Mouse (Mus musculus) ES-Bruce4 (cell line): ENCODE measurements at regions not wholly inside any gene's neighbourhood (a gene's known extent, or its start where the extent isn't known, plus 50 kb on each side); places are given as distances from the start of the nearest gene placed in this dataset.

Experiments
- CTCF ChIP-seq: IDR thresholded peaks from one replicate; pipeline ENCODE4 v1.8.1; 2011; ENCODE audit warnings: low read depth, low read length
- EP300 ChIP-seq: IDR thresholded peaks from 2 replicates; pipeline ENCODE4 v1.6.1; 2011; ENCODE audit warnings: low read depth, low read length; ENCODE audit not compliant: insufficient read depth
- POLR2A ChIP-seq: IDR thresholded peaks from one replicate; pipeline ENCODE4 v1.8.1; 2011; ENCODE audit warnings: low read length; ENCODE audit not compliant: insufficient read depth

DNA sequence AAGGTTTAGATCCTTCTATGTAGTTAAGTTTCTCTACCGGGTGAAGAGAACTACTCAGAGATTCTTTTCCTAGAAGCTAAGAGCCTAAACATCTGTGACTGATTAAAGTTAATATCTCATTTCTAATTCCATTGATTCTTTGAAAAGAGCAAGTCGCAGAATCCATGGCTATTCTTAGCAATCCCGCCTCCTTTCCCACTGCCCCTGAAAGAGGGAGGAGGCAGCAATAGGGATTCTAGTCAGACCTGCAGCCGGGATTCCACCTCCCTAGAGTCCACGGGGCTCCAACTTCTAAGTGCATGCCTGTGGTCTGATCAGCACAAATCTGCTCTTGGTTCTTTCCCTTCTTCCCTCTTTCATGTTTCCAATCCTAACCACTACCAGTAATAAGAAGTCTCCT, 93.7 kb upstream of the Wars2 start:
- TF ChIP-seq CTCF = no peak
- no peak for TF ChIP-seq POLR2A
- no peak for TF ChIP-seq EP300
